22 mouse cellular contexts compared by ENCODE assay signal in the genomic region with DNA sequence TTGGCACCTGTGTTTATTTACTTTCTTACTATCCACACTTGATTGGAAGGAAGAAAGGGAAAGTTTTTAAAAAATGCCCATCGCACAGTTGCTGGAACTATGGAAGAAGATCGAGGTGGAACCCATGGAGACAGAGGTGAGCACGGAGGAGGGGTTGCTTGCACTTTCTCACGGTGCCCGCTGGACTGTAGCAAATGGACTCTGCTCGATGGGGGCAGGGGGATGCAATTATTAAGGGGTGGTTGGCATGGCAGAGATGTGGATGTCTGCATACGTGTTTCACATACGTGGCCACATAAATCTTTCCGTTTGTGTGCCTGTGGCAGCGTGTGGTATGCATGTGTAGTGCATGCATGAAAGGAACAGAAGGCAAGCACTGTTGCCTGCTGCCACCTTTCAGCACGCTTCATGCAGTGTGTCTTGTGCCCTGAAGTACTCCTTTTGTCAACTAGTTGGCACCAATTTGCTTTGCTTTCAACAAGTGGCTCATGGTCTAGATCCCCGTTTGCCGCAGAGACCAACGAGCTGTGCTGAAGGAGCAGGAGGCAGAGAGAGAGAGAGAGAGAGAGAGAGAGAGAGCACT. TPM values are rescaled to one million over a fixed set of nuclear protein-coding genes. Genes with fewer than 3 reads are reported as not detected.
DNase-seq lines count a peak whose midpoint lies in the region; ATAC-seq and TF ChIP-seq lines count a peak whose summit lies in the region.
"Not testable (repeated sequence)": the region's sequence is repeated elsewhere in the genome, so short reads cannot be mapped to it uniquely, and the experiment has no call there.
"Had no signal": no experiment of that assay in that cellular context is flagged by ENCODE, and none has a peak within 500 bp of the region (broad histone marks: within the 10 kb centered on the region; RNA-seq: fewer than 3 reads in every experiment).

No protein-coding gene starts in this region.

- H3K4me3 ChIP-seq in embryonic facial prominence, embryonic 14.5 days (ENCODE audit: low read depth, low read length); forebrain, embryonic 14.5 days (ENCODE audit: low read depth, low read length); heart, embryonic 15.5 days; hindbrain, embryonic 13.5 days; hindbrain, postnatal 0 days (ENCODE audit: low read length); kidney, postnatal 0 days (replicated peaks; ENCODE audit: low read depth, low read length); midbrain, postnatal 0 days (ENCODE audit: low read depth, low read length); neural tube, embryonic 15.5 days (replicated peaks): not testable (repeated sequence)

- DNase-seq in embryonic facial prominence, embryonic 14.5 days (ENCODE audit: low spot score); forebrain, embryonic 14.5 days (ENCODE audit: low spot score); hindbrain, postnatal 0 days (ENCODE audit: low spot score); kidney, postnatal 0 days (ENCODE audit: low spot score); midbrain, postnatal 0 days (ENCODE audit: low spot score): not testable (repeated sequence)

- H3K9ac ChIP-seq in embryonic facial prominence, embryonic 14.5 days (ENCODE audit: low read depth, low read length); forebrain, embryonic 14.5 days (ENCODE audit: low read length); heart, embryonic 15.5 days; hindbrain, embryonic 13.5 days; hindbrain, postnatal 0 days (replicated peaks; ENCODE audit: low read length); kidney, postnatal 0 days (ENCODE audit: low read depth, low read length); midbrain, postnatal 0 days (replicated peaks; ENCODE audit: low read length, poor library complexity, severe bottlenecking); neural tube, embryonic 15.5 days (replicated peaks): not testable (repeated sequence)

- H3K27ac ChIP-seq in embryonic facial prominence, embryonic 14.5 days (replicated peaks; ENCODE audit: low read depth, low read length); forebrain, embryonic 14.5 days (ENCODE audit: low read depth, low read length); heart, embryonic 15.5 days; hindbrain, embryonic 13.5 days; hindbrain, postnatal 0 days; kidney, postnatal 0 days; midbrain, postnatal 0 days (ENCODE audit: low read depth, low read length); neural tube, embryonic 15.5 days (replicated peaks): not testable (repeated sequence)

- not testable (repeated sequence) for H3K36me3 ChIP-seq in embryonic facial prominence, embryonic 14.5 days (ENCODE audit: control insufficient read depth, insufficient read depth, low read length); forebrain, embryonic 14.5 days (ENCODE audit: control insufficient read depth, insufficient read depth, low read length); heart, embryonic 15.5 days; hindbrain, embryonic 13.5 days; hindbrain, postnatal 0 days (ENCODE audit: insufficient read depth, low read length); kidney, postnatal 0 days (ENCODE audit: insufficient read depth, low read length); midbrain, postnatal 0 days (ENCODE audit: insufficient read depth, low read length); neural tube, embryonic 15.5 days

- H3K9me3 ChIP-seq in embryonic facial prominence, embryonic 14.5 days (ENCODE audit: control insufficient read depth, low read length); forebrain, embryonic 14.5 days (replicated peaks; ENCODE audit: control insufficient read depth, low read length); heart, embryonic 15.5 days (replicated peaks); hindbrain, embryonic 13.5 days; hindbrain, postnatal 0 days (ENCODE audit: low read length); kidney, postnatal 0 days (replicated peaks; ENCODE audit: low read length); midbrain, postnatal 0 days (ENCODE audit: low read length); neural tube, embryonic 15.5 days (replicated peaks): not testable (repeated sequence)

- not testable (repeated sequence) for H3K27me3 ChIP-seq in embryonic facial prominence, embryonic 14.5 days (replicated peaks; ENCODE audit: control insufficient read depth, insufficient read depth, low read length); forebrain, embryonic 14.5 days (replicated peaks; ENCODE audit: control insufficient read depth, insufficient read depth, low read length); heart, embryonic 15.5 days; hindbrain, embryonic 13.5 days; hindbrain, postnatal 0 days (ENCODE audit: insufficient read depth, low read length); kidney, postnatal 0 days (ENCODE audit: insufficient read depth, low read length); midbrain, postnatal 0 days (ENCODE audit: insufficient read depth, low read length); neural tube, embryonic 15.5 days (replicated peaks)

- TF ChIP-seq CTCF in hindbrain, postnatal 0 days (IDR thresholded peaks at IDR 0.05; ENCODE audit: low read depth); kidney, postnatal 0 days (IDR thresholded peaks at IDR 0.05; ENCODE audit: low read depth); midbrain, postnatal 0 days (IDR thresholded peaks at IDR 0.05): not testable (repeated sequence)

- 60% methylated on average over 3 of the region's 14 CpGs for WGBS in embryonic facial prominence, embryonic 14.5 days
- 11% methylated on average over 3 of the region's 14 CpGs for WGBS in forebrain, embryonic 14.5 days
- 53% methylated on average over 3 of the region's 14 CpGs for WGBS in heart, embryonic 15.5 days
- WGBS in hindbrain, embryonic 13.5 days, result 41% methylated on average over 3 of the region's 14 CpGs
- 32% methylated on average over 3 of the region's 14 CpGs for WGBS in hindbrain, postnatal 0 days
- 27% methylated on average over 3 of the region's 14 CpGs for WGBS in kidney, postnatal 0 days
- 26% methylated on average over 3 of the region's 14 CpGs for WGBS in midbrain, postnatal 0 days
- 25% methylated on average over 3 of the region's 14 CpGs for WGBS in neural tube, embryonic 15.5 days

- not testable (repeated sequence) for H3K4me1 ChIP-seq in embryonic facial prominence, embryonic 14.5 days (ENCODE audit: control insufficient read depth, insufficient read depth, low read length); forebrain, embryonic 14.5 days (ENCODE audit: control insufficient read depth, insufficient read depth, low read length); heart, embryonic 15.5 days (replicated peaks); hindbrain, embryonic 13.5 days (replicated peaks); hindbrain, postnatal 0 days (ENCODE audit: insufficient read depth, low read length); kidney, postnatal 0 days (replicated peaks; ENCODE audit: insufficient read depth, low read length); midbrain, postnatal 0 days (ENCODE audit: insufficient read depth, low read length); neural tube, embryonic 15.5 days

- 0 out of 2 replicates have a peak, but pooled peaks have one; percentile 22 for ATAC-seq in embryonic facial prominence, embryonic 14.5 days (ENCODE audit: low read depth)
- peak; percentile 74 for ATAC-seq in forebrain, embryonic 14.5 days
- 0 out of 2 replicates have a peak, but pooled peaks have one; percentile 14 for ATAC-seq in heart, embryonic 15.5 days (replicated peaks; ENCODE audit: insufficient number of reproducible peaks, insufficient read depth, low FRiP score, low read depth)
- peak; percentile 50 for ATAC-seq in hindbrain, embryonic 13.5 days (ENCODE audit: low FRiP score)
- peak; percentile 81 for ATAC-seq in hindbrain, postnatal 0 days
- ATAC-seq in kidney, postnatal 0 days (replicated peaks; ENCODE audit: low FRiP score, low read depth), result peak; percentile 53
- peak; percentile 73 for ATAC-seq in midbrain, postnatal 0 days (ENCODE audit: low FRiP score)
- ATAC-seq in neural tube, embryonic 15.5 days (ENCODE audit: low FRiP score), result peak; percentile 47

- H3K4me2 ChIP-seq in embryonic facial prominence, embryonic 14.5 days (ENCODE audit: low read depth, low read length); forebrain, embryonic 14.5 days (ENCODE audit: low read length); heart, embryonic 15.5 days; hindbrain, embryonic 13.5 days; hindbrain, postnatal 0 days (ENCODE audit: low read depth, low read length); kidney, postnatal 0 days (ENCODE audit: low read length); midbrain, postnatal 0 days (ENCODE audit: low read depth, low read length, poor library complexity, severe bottlenecking); neural tube, embryonic 15.5 days: not testable (repeated sequence)

RNA-seq across cellular contexts. Expression of a gene that starts 0.5 kb away (rescaled TPM):
- polyA plus RNA-seq in embryonic facial prominence, embryonic 14.5 days (2014; fragmentation: Nextera tagmentation; extraction: Ambion mirVana), result not detected in 2 replicates
- not detected in 2 replicates for polyA plus RNA-seq in forebrain, embryonic 14.5 days (2014; fragmentation: Nextera tagmentation; extraction: Ambion mirVana)
- polyA plus RNA-seq in heart, embryonic 15.5 days (2015; fragmentation: Nextera tagmentation; extraction: Ambion mirVana), result 0.28 TPM in 1 of 2 replicates, not detected in the other
- not detected in 2 replicates for polyA plus RNA-seq in hindbrain, embryonic 13.5 days (2015; fragmentation: Nextera tagmentation; extraction: Ambion mirVana)
- total RNA-seq in hindbrain, postnatal 0 days (2014; rRNA removed), result not detected in 2 replicates
- 0.20 and 0.44 TPM in 2 replicates for polyA plus RNA-seq in hindbrain, postnatal 0 days (2015; fragmentation: Nextera tagmentation; extraction: Ambion mirVana)
- polyA plus RNA-seq in kidney, postnatal 0 days (2015; fragmentation: Nextera tagmentation; extraction: Ambion mirVana), result 0.43 and 0.47 TPM in 2 replicates
- total RNA-seq in midbrain, postnatal 0 days (2014; rRNA removed), result not detected in 2 replicates
- 0.43 and 0.56 TPM in 2 replicates for polyA plus RNA-seq in midbrain, postnatal 0 days (2015; fragmentation: Nextera tagmentation; extraction: Ambion mirVana)
- 0.41 and 0.43 TPM in 2 replicates for polyA plus RNA-seq in neural tube, embryonic 15.5 days (2015; fragmentation: Nextera tagmentation; extraction: Ambion mirVana)
- total RNA-seq: adrenal gland, postnatal 10 days; adrenal gland, postnatal 4 days; gastrocnemius, adult 8-10 months; gastrocnemius, postnatal 36 days; heart, postnatal 25 days; MEL had no signal
- polyA plus RNA-seq: brain, embryonic 14.5 days; C2C12; embryonic facial prominence, embryonic 12.5 days; heart, embryonic 13.5 days; hindbrain, embryonic 10.5 days; inflammation-experienced regulatory T-cells, adult 6 months; intestine, postnatal 0 days had no signal

RNA-seq across cellular contexts. Expression of a gene that starts 47.2 kb away (rescaled TPM):
- 0.10 and 0.37 TPM in 2 replicates for polyA plus RNA-seq in embryonic facial prominence, embryonic 14.5 days (2014; fragmentation: Nextera tagmentation; extraction: Ambion mirVana)
- 0.40 TPM in 1 of 2 replicates, not detected in the other for polyA plus RNA-seq in forebrain, embryonic 14.5 days (2014; fragmentation: Nextera tagmentation; extraction: Ambion mirVana)
- 0.05 TPM in 1 of 2 replicates, not detected in the other for polyA plus RNA-seq in heart, embryonic 15.5 days (2015; fragmentation: Nextera tagmentation; extraction: Ambion mirVana)
- polyA plus RNA-seq in hindbrain, embryonic 13.5 days (2015; fragmentation: Nextera tagmentation; extraction: Ambion mirVana), result 0.19 and 0.26 TPM in 2 replicates
- total RNA-seq in hindbrain, postnatal 0 days (2014; rRNA removed), result 6.1 and 7.2 TPM in 2 replicates
- polyA plus RNA-seq in hindbrain, postnatal 0 days (2015; fragmentation: Nextera tagmentation; extraction: Ambion mirVana), result 0.54 TPM in 1 of 2 replicates, not detected in the other
- polyA plus RNA-seq in kidney, postnatal 0 days (2015; fragmentation: Nextera tagmentation; extraction: Ambion mirVana), result 0.20 and 0.38 TPM in 2 replicates
- 0.42 and 4.6 TPM in 2 replicates for total RNA-seq in midbrain, postnatal 0 days (2014; rRNA removed)
- polyA plus RNA-seq in midbrain, postnatal 0 days (2015; fragmentation: Nextera tagmentation; extraction: Ambion mirVana), result 0.22 and 0.53 TPM in 2 replicates
- polyA plus RNA-seq in neural tube, embryonic 15.5 days (2015; fragmentation: Nextera tagmentation; extraction: Ambion mirVana), result 0.23 and 0.28 TPM in 2 replicates
- total RNA-seq: common myeloid progenitor, adult 5-6 weeks; gastrocnemius, postnatal 36 days; heart, postnatal 25 days; MEL had no signal
- polyA plus RNA-seq: C2C12 had no signal

RNA-seq across cellular contexts. Expression of a gene that starts 55.4 kb away (rescaled TPM):
- 183 and 184 TPM in 2 replicates for polyA plus RNA-seq in embryonic facial prominence, embryonic 14.5 days (2014; fragmentation: Nextera tagmentation; extraction: Ambion mirVana)
- polyA plus RNA-seq in forebrain, embryonic 14.5 days (2014; fragmentation: Nextera tagmentation; extraction: Ambion mirVana), result 93.3 and 108 TPM in 2 replicates
- polyA plus RNA-seq in heart, embryonic 15.5 days (2015; fragmentation: Nextera tagmentation; extraction: Ambion mirVana), result 238 and 260 TPM in 2 replicates
- polyA plus RNA-seq in hindbrain, embryonic 13.5 days (2015; fragmentation: Nextera tagmentation; extraction: Ambion mirVana), result 102 and 116 TPM in 2 replicates
- total RNA-seq in hindbrain, postnatal 0 days (2014; rRNA removed), result 12.5 and 24.9 TPM in 2 replicates
- polyA plus RNA-seq in hindbrain, postnatal 0 days (2015; fragmentation: Nextera tagmentation; extraction: Ambion mirVana), result 150 and 167 TPM in 2 replicates
- polyA plus RNA-seq in kidney, postnatal 0 days (2015; fragmentation: Nextera tagmentation; extraction: Ambion mirVana), result 567 and 580 TPM in 2 replicates
- 12.6 and 21.9 TPM in 2 replicates for total RNA-seq in midbrain, postnatal 0 days (2014; rRNA removed)
- polyA plus RNA-seq in midbrain, postnatal 0 days (2015; fragmentation: Nextera tagmentation; extraction: Ambion mirVana), result 79.6 and 83.9 TPM in 2 replicates
- 87.4 and 127 TPM in 2 replicates for polyA plus RNA-seq in neural tube, embryonic 15.5 days (2015; fragmentation: Nextera tagmentation; extraction: Ambion mirVana)

Comparison
In these comparisons a context has a peak if more than half of its experiments do, and no peak if none do; other contexts are left out.
1. ATAC-seq: peak in every context shown above with its lines; median percentile 81 in hindbrain, postnatal 0 days; 74 in forebrain, embryonic 14.5 days; 73 in midbrain, postnatal 0 days; 53 in kidney, postnatal 0 days; 50 in hindbrain, embryonic 13.5 days; 47 in neural tube, embryonic 15.5 days; 22 in embryonic facial prominence, embryonic 14.5 days; 14 in heart, embryonic 15.5 days.